Mouse (Mus musculus) spleen, postnatal 10 days (tissue): Measurements from ENCODE around the gene Cyp2d9.
"Not testable (repeated sequence)": the region's sequence is repeated elsewhere in the genome, so short reads cannot be mapped to it uniquely, and the experiment has no call there.

ENCODE experiments used
- DNase-seq, 2 experiments: peaks; one replicate each; pipeline ENCODE4 v3.0.0; 2021 to 2022; ENCODE audit warnings: low spot score in 2 of 2

Gene Cyp2d9

GRCm38 (mm10) chr15:82433137-82433536 is at the start of gene Cyp2d9:
Gene Cyp2d9 (plus strand): TSS chr15:82433437.
- no peak for DNase-seq

DNA sequence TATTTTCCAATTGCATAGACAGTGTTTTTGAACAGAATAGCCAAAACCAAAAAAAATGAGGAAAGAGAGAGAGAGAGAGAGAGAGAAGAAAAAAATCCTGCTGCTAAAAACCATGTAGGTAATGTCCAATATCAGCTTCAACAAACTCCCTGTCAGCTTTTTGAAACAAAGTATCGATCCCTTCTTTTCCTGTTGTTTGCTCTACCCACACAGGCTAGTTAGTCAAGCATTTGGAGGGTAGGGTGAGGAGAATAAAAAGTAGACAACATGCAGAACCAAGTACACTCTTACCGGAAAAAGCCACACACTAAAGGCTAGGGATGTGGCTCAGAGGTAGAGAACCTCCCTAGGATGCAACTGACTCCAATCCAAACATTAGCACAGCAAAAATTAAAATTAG is 47.5 kb upstream of the Cyp2d9 start:
- no peak for DNase-seq

DNA sequence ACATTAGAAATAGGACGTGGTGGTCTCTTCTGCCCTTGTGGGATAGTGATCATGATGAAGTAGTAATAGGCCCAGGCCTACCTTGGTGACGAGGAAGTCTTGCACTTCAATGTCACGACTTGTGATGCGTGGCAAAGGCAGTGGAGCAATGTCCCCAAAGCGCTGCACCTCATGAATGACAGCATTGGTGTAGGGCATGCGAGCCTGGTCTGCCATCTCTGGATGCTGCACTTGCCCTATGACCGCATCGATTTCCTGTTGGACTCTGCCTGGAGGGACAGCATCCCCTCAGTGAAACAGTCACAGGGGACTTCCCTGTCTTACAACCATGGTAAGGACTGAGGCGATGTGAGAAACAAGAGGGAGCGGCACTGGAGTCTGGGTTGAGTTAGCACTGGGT is 43.3 kb upstream of the Cyp2d9 start:
- not testable (repeated sequence) for DNase-seq

DNA sequence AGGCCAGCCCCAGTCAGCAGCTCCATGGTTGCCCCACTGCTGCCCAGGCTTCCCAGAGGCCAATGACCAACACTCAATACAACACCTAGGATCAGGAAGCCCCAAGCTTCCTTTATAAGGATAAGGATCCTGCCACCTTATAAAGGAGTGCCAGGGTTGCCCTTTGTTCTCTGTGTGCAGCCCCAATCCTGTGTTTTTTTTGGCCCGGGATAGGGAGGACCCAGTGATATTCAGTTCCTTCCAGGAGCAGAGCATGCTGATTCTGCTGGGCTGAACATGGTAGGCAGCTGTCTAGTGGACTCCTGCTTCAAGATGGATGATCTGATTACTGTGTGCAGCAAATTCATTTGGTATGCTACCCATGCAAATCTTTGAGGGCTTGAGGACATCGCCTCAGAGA is 39.3 kb upstream of the Cyp2d9 start, which contains the start of gene Cyp2d11:
Gene Cyp2d11, minus strand, starts transcription at position 101 of the 400 bp plus-strand sequence.
- DNase-seq, result not testable (repeated sequence)

- DNase-seq, result not testable (repeated sequence)
Observed at GRCm38 (mm10) chr15:82395955-82396354, 37.3 kb upstream of the Cyp2d9 start.

DNA sequence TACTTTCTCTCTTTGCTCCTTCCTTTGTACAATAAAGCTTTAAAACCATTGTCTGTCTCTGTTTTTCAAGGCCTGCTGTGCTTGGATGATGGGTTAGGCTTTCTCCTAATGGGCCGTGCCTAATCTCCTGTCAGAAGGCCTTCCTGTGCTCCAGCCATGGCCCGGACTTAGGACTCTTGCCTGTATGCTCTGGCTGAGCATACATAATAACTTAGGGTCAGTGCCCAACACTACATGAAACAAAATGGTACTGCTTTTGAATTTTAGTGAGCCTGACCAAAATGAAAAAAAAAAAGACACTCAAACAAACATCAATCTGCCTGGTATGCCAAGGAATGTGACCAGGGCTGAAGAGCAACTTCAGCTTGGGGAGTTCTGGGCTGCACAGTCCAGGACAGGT is 31.7 kb upstream of the Cyp2d9 start:
- no peak for DNase-seq

DNA sequence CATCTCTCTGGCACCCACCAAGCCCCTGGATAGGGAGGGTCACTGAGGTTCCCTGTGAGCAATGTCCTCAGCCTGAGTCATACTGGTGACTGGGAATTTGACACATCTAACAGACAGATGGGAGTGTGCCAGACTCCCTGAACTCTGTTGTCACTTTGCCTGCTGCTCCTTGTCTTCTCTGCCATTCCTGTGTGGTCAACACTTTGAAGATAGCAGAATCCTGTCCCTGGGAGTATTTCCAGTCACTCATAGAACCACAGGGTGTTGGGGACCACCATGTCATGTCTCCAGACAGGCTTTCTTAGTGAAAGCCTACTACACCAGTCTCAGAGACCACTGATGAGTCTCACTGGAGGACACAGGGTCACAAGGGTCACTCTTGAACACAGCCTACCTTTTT is 31.1 kb upstream of the Cyp2d9 start:
- DNase-seq, result no peak

GRCm38 (mm10) chr15:82402741-82403140 is 30.5 kb upstream of the Cyp2d9 start:
- no peak for DNase-seq

DNA sequence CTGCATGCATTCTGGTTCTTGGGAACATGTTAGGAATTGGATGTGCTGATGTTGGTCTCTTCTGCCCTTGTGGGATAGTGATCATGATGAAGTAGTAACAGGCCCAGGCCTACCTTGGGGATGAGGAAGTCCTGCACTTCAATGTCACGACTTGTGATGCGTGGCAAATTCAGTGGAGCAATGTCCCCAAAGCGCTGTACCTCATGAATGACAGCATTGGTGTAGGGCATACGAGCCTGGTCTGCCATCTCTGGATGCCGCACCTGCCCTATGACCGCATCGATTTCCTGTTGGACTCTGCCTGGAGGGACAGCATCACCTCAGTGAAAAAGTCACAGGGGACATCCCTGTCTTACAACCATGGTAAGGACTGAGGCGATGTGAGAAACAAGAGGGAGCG is 29.6 kb upstream of the Cyp2d9 start:
- no peak for DNase-seq

DNA sequence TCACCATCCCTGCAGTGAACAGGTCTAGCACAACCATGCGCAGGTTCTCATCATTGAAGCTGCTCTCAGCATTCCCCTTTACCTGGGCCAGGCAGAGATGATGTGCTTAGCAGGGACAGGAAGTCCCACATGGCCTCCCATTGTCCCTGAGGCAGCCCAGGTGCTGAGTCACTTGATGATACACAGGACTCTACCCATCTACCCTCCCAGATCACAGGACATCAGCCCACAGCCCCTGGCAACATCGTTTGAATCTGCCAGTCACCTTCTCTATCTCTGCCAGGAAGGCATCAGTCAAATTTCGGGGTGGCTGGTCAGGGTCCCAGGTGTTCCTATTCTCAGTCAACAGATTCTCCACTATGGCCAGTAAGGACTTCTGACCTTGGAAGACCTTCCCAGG is 29.1 kb upstream of the Cyp2d9 start:
- DNase-seq, result no peak

DNA sequence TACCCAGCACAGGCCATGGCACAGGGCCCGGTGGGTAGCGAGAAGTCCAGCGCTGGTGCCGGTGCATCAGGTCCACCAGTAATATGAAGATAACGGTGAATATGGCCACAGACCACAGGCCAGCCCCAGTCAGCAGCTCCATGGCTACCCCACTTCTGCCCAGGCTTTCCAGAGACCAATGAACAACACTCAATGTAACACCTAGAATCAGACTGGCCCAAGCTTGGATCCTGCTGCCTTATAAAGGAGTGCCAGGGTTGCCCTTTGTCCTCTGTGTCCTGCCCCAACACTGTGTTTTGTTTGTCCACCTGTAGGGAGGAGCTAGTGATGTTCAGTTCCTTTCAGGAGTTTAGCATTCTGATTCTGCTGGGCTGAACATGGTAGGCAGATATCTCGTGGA is 26.3 kb upstream of the Cyp2d9 start, which contains the start of gene Cyp2d10:
Gene Cyp2d10, minus strand, starts transcription at position 215 of the 400 bp plus-strand sequence.
- no peak for DNase-seq

DNA sequence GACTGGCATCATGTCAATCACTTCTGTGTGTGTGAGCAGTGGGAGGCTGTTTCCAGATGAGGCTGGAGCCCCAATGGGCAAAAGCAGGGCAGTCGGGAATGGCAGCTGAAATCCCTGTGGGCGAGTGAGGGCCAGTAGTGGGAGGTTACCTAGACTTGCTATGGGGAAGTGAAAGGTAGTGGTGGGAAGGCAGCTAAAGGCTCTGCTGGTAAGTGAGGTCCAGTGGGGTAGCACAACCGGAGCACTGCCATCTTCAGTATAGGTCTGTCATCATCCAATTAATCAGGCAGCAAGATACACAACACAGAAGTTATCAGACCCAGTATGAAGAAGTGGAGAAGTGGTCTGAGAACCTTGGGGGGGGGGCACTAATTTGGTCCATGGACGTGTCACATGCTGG is 25.7 kb upstream of the Cyp2d9 start:
- no peak for DNase-seq

DNA sequence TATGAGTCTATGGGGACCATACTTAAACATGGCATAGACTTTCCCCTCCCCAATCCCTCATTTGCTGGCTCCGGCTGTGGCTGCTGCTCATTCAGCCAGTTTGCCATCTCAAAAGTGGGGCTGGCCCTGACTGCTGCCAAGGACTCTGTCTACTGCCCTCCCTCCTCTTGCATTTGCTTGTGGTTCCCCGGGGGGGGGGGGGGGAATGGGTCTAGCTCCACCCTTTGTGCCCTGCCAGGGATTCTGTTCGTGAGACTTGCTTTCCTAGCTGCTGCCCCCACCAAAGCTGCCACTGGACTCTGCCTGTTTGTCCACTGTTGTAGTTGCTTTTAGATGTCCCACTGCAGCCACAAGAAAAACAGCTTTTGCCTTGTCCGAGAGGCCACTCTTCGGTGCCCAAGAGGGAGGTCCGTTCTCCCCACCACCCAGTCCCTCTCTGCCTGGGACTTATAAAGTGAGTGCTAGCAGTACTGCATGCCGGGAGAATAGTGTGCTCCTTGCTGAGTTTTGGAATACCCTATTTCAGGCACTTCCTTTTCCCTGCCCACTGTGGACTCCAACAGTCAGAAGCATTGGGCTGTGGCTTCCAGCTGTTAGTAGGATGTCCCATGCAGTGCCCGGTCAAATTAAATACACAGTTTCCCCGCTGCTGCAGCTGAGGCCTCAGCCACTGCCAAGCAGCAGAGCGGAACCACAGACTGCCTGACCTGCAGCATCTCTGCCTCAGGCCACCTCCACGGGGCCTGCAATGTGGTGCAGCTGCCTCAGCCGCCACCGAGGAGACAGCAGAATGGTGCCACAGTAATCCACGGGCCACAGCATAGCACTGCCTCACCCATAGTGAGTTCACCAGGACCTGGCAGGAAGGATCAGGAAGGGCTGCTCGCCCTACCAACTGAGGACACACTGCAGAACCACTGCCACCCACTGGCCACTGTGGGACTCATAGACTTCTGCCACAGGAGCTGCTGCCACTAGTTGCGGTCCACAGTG is 16.1 kb upstream of the Cyp2d9 start:
- DNase-seq, result peak; percentile 36 to 74

DNA sequence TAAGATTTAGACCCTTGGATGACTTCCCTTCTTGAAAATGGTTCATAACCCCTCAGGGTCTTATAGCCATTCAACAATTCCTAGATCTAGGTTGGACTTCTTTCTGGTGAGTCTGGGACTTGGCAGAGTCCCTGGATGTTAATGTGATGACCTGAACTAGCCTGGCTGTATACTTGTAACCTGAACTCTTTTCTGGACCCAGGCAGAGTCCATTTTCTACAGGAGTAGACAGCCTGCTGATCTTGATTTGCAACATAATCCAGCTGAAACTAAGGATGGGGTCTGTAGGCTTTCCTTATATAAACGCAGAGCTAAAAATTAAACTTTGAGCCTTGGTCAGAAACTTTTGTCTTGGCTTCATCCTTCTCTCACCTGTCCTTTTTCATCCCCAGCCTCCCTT is 14.6 kb upstream of the Cyp2d9 start:
- DNase-seq, result no peak

DNA sequence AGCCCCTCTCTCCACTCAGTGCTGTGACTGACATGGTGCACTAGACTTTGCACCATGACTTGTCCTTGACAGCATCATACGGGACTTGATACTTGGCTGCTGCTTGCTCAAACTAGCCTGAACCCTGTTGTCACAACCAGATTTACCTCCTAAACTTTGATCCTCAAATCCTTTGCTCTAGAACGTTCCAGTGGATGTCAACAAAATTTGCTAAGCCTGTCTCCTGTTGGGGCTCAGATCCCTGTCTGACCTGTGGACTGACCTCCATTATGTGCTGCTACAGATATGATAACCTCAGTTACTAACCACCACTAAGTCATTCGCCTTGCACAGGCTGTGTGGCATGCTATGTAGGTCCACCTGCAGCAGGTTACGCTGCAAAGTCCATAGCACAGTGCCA is 10.3 kb upstream of the Cyp2d9 start:
- no peak for DNase-seq

GRCm38 (mm10) chr15:82423471-82423870 is 9.8 kb upstream of the Cyp2d9 start:
- DNase-seq, result no peak

DNA sequence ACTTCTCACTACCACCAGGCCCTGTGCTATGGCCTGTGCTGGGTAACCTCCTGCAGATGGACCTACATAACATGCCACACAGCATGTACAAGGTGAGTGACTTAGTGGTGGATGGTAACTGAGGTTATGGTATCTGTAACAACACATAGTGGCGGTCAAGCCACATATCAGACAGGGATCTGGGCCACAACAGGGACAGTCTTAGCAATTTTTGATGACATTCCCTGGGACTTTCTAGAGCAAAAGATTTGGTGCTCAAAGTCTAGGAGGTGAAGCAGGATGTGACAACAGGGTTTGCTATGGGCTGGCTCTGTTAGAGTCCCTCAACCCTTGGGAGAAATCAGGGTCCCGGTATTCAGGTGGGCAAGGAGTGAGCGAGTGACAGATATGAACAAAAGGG is 384 bp downstream of the Cyp2d9 start:
- no peak for DNase-seq

DNA sequence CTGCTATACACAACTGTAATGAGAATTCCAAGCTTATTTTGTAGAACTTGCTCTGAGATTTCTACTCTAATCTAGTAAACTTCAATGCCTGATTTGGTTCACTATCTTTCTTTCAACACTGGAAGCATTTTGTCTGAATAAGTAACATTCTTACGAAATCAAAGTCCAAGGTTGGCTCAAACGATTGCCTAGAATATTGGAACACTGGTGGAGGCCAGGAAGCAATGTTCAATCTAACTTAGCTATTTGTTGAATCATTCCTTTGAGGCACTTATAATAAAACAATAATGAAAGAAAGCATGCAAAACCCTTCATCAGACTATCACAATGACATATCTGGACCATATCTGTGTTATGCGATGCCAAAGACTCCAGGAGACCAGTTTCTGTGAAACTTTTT is 1.3 kb downstream of the Cyp2d9 start:
- DNase-seq, result no peak

DNA sequence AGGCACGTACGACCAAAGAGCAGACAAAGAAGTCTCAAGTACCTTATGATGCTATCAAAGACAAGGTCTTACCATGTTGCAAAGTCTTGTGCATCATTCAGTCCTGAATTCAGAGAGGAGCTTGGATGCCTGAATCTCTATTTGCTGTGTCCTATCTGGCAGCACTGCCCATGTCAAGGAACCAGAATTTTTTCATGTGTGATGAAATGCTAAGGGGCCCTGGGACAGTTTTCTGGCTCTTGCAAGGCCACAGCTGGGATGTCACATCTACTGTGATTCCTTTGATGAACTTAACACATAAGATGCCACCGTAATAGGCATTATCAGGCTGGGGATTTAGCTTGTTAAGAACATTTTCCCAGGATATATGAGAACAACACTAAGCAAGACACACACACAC is 1.8 kb downstream of the Cyp2d9 start:
- DNase-seq, result no peak

DNA sequence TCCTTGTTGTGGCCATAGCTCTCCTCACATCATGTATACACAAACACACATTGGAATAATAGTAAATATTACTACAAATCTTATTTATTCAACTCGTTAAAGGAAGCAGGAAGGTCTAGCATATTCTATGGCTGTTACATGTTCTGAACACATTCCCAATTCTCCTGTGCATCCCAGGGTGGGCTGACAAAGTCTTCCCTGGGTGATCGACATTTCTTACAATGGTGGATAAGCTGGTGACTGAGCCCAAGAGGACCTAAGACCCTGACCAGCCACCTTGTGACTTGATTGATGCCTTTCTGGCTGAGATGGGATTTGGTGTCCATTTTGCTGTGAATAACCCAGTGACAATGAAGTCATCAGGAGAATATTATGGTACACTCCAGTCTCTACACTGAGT is 2.4 kb downstream of the Cyp2d9 start:
- DNase-seq, result no peak

GRCm38 (mm10) chr15:82437975-82438617 is 4.9 kb downstream of the Cyp2d9 start:
- DNase-seq, result no peak

- no peak for DNase-seq
Observed at GRCm38 (mm10) chr15:82443658-82444057, 10.4 kb downstream of the Cyp2d9 start.

- no peak for DNase-seq
Observed at GRCm38 (mm10) chr15:82445196-82445595, 12.0 kb downstream of the Cyp2d9 start.
